Mouse (Mus musculus) CH12.LX (cell line): ENCODE measurements around the gene Gimap7. TPM values are rescaled to one million over a fixed set of nuclear protein-coding genes. Genes with fewer than 3 reads are reported as not detected.
A peak's percentile ranks its signal among the peaks of the same experiment; 100 is the strongest.

Experiments
- DNase-seq: peaks from one replicate; pipeline ENCODE4 v3.0.0-alpha.2; 2013; ENCODE audit errors: extremely low read depth
- H3K27ac ChIP-seq: 2 replicates; pipeline ENCODE4 v1.5.1; 2012; ENCODE audit warnings: low read depth, mild to moderate bottlenecking, control low read depth, moderate library complexity; ENCODE audit not compliant: insufficient read depth
- H3K27me3 ChIP-seq: replicated peaks from 2 replicates; pipeline ENCODE3; 2012; ENCODE audit warnings: inconsistent platforms
- H3K36me3 ChIP-seq, 2 experiments: replicated peaks in 1 of 2; 2 replicates each; pipeline versions ENCODE3 to v1.6.1; 2012; ENCODE audit warnings: inconsistent platforms in 1 of 2, low read length in 1 of 2, mild to moderate bottlenecking in 1 of 2, mixed read lengths in 1 of 2, moderate library complexity in 1 of 2; ENCODE audit not compliant: control insufficient read depth in 1 of 2, insufficient read depth in 1 of 2
- H3K4me1 ChIP-seq, 2 experiments: 2 replicates each; pipeline ENCODE4 v1.6.1; 2012; ENCODE audit warnings: inconsistent platforms in 1 of 2, moderate library complexity in 1 of 2; ENCODE audit not compliant: insufficient read depth in 2 of 2, control insufficient read depth in 1 of 2
- H3K4me2 ChIP-seq: 2 replicates; pipeline ENCODE4 v1.6.1; 2012; ENCODE audit warnings: low read depth, mild to moderate bottlenecking, control low read depth; ENCODE audit not compliant: poor library complexity, insufficient read depth, severe bottlenecking
- H3K4me3 ChIP-seq, 3 experiments: fragments of 150-350 bp in 1 of 3; sonication (generic) in 1 of 3; replicated peaks in 1 of 3; 2 replicates each; pipeline versions ENCODE3 to v1.5.1; 2011 to 2012; ENCODE audit warnings: low read depth in 2 of 3, low read length in 2 of 3, mild to moderate bottlenecking in 2 of 3, moderate library complexity in 2 of 3, control low read depth in 1 of 3, improper control_type of control experiment in 1 of 3, inconsistent platforms in 1 of 3, mixed read lengths in 1 of 3; ENCODE audit not compliant: poor library complexity in 1 of 3
- H3K79me2 ChIP-seq: replicated peaks from 2 replicates; pipeline ENCODE4 v1.6.1; 2012; ENCODE audit warnings: mild to moderate bottlenecking, moderate library complexity; ENCODE audit not compliant: control insufficient read depth, poor library complexity, insufficient read depth, severe bottlenecking; ENCODE audit errors: extremely low read depth
- H3K9ac ChIP-seq: 2 replicates; pipeline ENCODE4 v1.6.1; 2012; ENCODE audit warnings: low read depth, mild to moderate bottlenecking, control low read depth, moderate library complexity; ENCODE audit not compliant: insufficient read depth
- H3K9me3 ChIP-seq: replicated peaks from 2 replicates; pipeline ENCODE3; 2012; ENCODE audit warnings: low read length, inconsistent platforms, mixed read lengths
- BHLHE40 ChIP-seq: IDR thresholded peaks from 2 replicates; pipeline ENCODE4 v1.6.1; 2011; ENCODE audit warnings: mild to moderate bottlenecking, low read depth, low read length, improper control_type of control experiment
- CHD1 ChIP-seq: IDR thresholded peaks from 2 replicates; pipeline ENCODE4 v1.6.1; 2012; ENCODE audit warnings: low read depth, low read length, improper control_type of control experiment, inconsistent platforms
- E2F4 ChIP-seq: IDR thresholded peaks from 2 replicates; pipeline ENCODE4 v1.6.1; 2011; ENCODE audit warnings: low read depth, low read length, improper control_type of control experiment; ENCODE audit not compliant: insufficient replicate concordance
- ELF1 ChIP-seq: IDR thresholded peaks from 2 replicates; pipeline ENCODE4 v1.6.1; 2014; ENCODE audit warnings: low read depth, mild to moderate bottlenecking, inconsistent platforms, low read length, improper control_type of control experiment
- ETS1 ChIP-seq: conservative IDR thresholded peaks from 2 replicates; pipeline ENCODE4 v1.6.1; 2012; ENCODE audit warnings: low read depth, mild to moderate bottlenecking, inconsistent platforms, low read length, improper control_type of control experiment, moderate library complexity
- GABPA ChIP-seq: IDR thresholded peaks from 2 replicates; pipeline ENCODE4 v1.6.1; 2012; ENCODE audit warnings: low read depth, low read length, improper control_type of control experiment, inconsistent platforms; ENCODE audit not compliant: insufficient replicate concordance
- HCFC1 ChIP-seq: IDR thresholded peaks from 2 replicates; pipeline ENCODE4 v1.6.1; 2012; ENCODE audit warnings: low read depth, mild to moderate bottlenecking, inconsistent platforms, low read length, improper control_type of control experiment
- IRF4 ChIP-seq: IDR thresholded peaks from 2 replicates; pipeline ENCODE4 v1.6.1; 2014; ENCODE audit warnings: low read depth, mild to moderate bottlenecking, inconsistent platforms, low read length, improper control_type of control experiment
- JUND ChIP-seq: conservative IDR thresholded peaks from 2 replicates; pipeline ENCODE4 v1.6.1; 2011; ENCODE audit warnings: low read depth, low read length, improper control_type of control experiment
- MAZ ChIP-seq: IDR thresholded peaks from 2 replicates; pipeline ENCODE4 v1.6.1; 2012; ENCODE audit warnings: low read depth, mild to moderate bottlenecking, inconsistent platforms, low read length, improper control_type of control experiment, moderate library complexity
- MXI1 ChIP-seq: IDR thresholded peaks from 2 replicates; pipeline ENCODE4 v1.6.1; 2011; ENCODE audit warnings: mild to moderate bottlenecking, low read depth, low read length, improper control_type of control experiment
- MYC ChIP-seq: IDR thresholded peaks from 2 replicates; pipeline ENCODE4 v1.6.1; 2011; ENCODE audit warnings: low read depth, mild to moderate bottlenecking, improper control_type of control experiment, low read length
- NELFE ChIP-seq: IDR thresholded peaks from 2 replicates; pipeline ENCODE4 v1.6.1; 2011; ENCODE audit warnings: low read depth, low read length, improper control_type of control experiment
- PAX5 ChIP-seq: IDR thresholded peaks from 2 replicates; pipeline ENCODE4 v1.6.1; 2012; ENCODE audit warnings: low read length, inconsistent platforms, mixed read lengths
- POLR2A ChIP-seq: IDR thresholded peaks from 2 replicates; pipeline ENCODE4 v1.6.1; 2011; ENCODE audit warnings: low read depth, mild to moderate bottlenecking, improper control_type of control experiment, low read length
- POLR2AphosphoS2 ChIP-seq: IDR thresholded peaks from 2 replicates; pipeline ENCODE4 v1.6.1; 2011; ENCODE audit warnings: low read depth, low read length, improper control_type of control experiment
- RCOR1 ChIP-seq: conservative IDR thresholded peaks from 2 replicates; pipeline ENCODE4 v1.6.1; 2012; ENCODE audit warnings: low read depth, mild to moderate bottlenecking, inconsistent platforms, low read length, improper control_type of control experiment
- SIN3A ChIP-seq: IDR thresholded peaks from 2 replicates; pipeline ENCODE4 v1.6.1; 2012; ENCODE audit warnings: low read length, improper control_type of control experiment, inconsistent platforms
- SMC3 ChIP-seq: IDR thresholded peaks from 2 replicates; pipeline ENCODE4 v1.6.1; 2011; ENCODE audit warnings: low read depth, low read length, improper control_type of control experiment
- TBP ChIP-seq: conservative IDR thresholded peaks from 2 replicates; pipeline ENCODE4 v1.6.1; 2011; ENCODE audit warnings: low read depth, low read length, improper control_type of control experiment
- TCF12 ChIP-seq: IDR thresholded peaks from 2 replicates; pipeline ENCODE4 v1.6.1; 2014; ENCODE audit warnings: low read depth, mild to moderate bottlenecking, inconsistent platforms, low read length, improper control_type of control experiment
- USF2 ChIP-seq: conservative IDR thresholded peaks from 2 replicates; pipeline ENCODE4 v1.6.1; 2011; ENCODE audit warnings: low read depth, low read length, improper control_type of control experiment
- ZC3H11A ChIP-seq: IDR thresholded peaks from 2 replicates; pipeline ENCODE4 v1.6.1; 2012; ENCODE audit warnings: low read depth, mild to moderate bottlenecking, inconsistent platforms, low read length, improper control_type of control experiment
- ZKSCAN1 ChIP-seq: IDR thresholded peaks from 2 replicates; pipeline ENCODE4 v1.6.1; 2012; ENCODE audit warnings: low read depth, inconsistent platforms, low read length, improper control_type of control experiment, borderline replicate concordance
- ZNF384 ChIP-seq: IDR thresholded peaks from 2 replicates; pipeline ENCODE4 v1.6.1; 2012; ENCODE audit warnings: low read depth, low read length, improper control_type of control experiment, inconsistent platforms
- dilution Hi-C: fragments of 300-500 bp; cut with MboI; formaldehyde crosslinking; loops from 2 replicates; pipeline ENCODE4 v1.14.3; 2020; ENCODE audit warnings: low sequenced_read_pairs; ENCODE audit not compliant: extremely low pct_unique_long_range_greater_than_20kb, extremely low pct_ligation_motif_present
- in situ Hi-C: fragments of 300-500 bp; cut with MboI; formaldehyde crosslinking; loops from 3 replicates; pipeline ENCODE4 v1.14.3; 2019; ENCODE audit warnings: low sequenced_read_pairs, low pct_ligation_motif_present, low pct_unique_long_range_greater_than_20kb, mixed read lengths
- polyA plus RNA-seq: library from polyadenylated mRNA; unstranded; fragments of >175 nt; gene quantifications from 2 replicates; pipeline ENCODE4 v1.2.1, GENCODE M21; 2012; ENCODE audit warnings: low read depth; ENCODE audit not compliant: insufficient read length
- total RNA-seq, 2 experiments: library from RNA; depleted of rRNA; stranded (reverse); fragments of 300-350 nt in 1 of 2; fragments of >200 nt in 1 of 2; gene quantifications; 2 replicates each; pipeline ENCODE4 v1.2.3; 2012 to 2014

Gene Gimap7
- total and polyA plus RNA-seq, 3 experiments = 4.2 to 14.5 (median 7.0) TPM

GRCm38 (mm10) chr6:48669446-48669969 is 48.9 kb upstream of the Gimap7 start:
- H3K27ac ChIP-seq = no peak overlapping the region
- H3K4me3 ChIP-seq = no peak overlapping the region
- H3K27me3 ChIP-seq = no peaks in the 10 kb centered on the region
- TF ChIP-seq JUND = no peak
- no peak for TF ChIP-seq BHLHE40
- TF ChIP-seq USF2 = no peak
- no peak for TF ChIP-seq MXI1
- TF ChIP-seq ZKSCAN1 = no peak
- no peak for TF ChIP-seq CHD1
- TF ChIP-seq NELFE = no peak
- no peak for TF ChIP-seq PAX5
- TF ChIP-seq SIN3A = no peak
- no peak for TF ChIP-seq IRF4
- TF ChIP-seq RCOR1 = no peak
- TF ChIP-seq TCF12 = no peak
- TF ChIP-seq GABPA = no peak
- TF ChIP-seq ZC3H11A = no peak
- TF ChIP-seq POLR2AphosphoS2 = no peak
- TF ChIP-seq SMC3 = no peak
- no peak for TF ChIP-seq MAZ
- no peak for TF ChIP-seq MYC
- no peak for TF ChIP-seq ELF1
- peaks cover 4% of the 10 kb centered on the region for H3K9me3 ChIP-seq
- peaks cover 16 to 76% of the 10 kb centered on the region in 2 experiments for H3K4me1 ChIP-seq
- no peak overlapping the region for H3K4me2 ChIP-seq
- dilution Hi-C loops = no loop called here
- H3K79me2 ChIP-seq = no peaks in the 10 kb centered on the region
- DNase-seq = no peak
- H3K36me3 ChIP-seq = peaks cover 0 to 7% of the 10 kb centered on the region in 2 experiments
- H3K9ac ChIP-seq = no peak overlapping the region
- in situ Hi-C loops = no loop called here

- Histone ChIP-seq H3K79me2 (peaks cover 20% of the 10 kb centered on the region), H3K27ac (peak overlapping the region; percentile 97), H3K27me3 (no peaks in the 10 kb centered on the region), H3K9me3 (peaks cover 4% of the 10 kb centered on the region), H3K36me3 (peaks cover 0 to 6% of the 10 kb centered on the region in 2 experiments), H3K4me2 (peak overlapping the region; percentile 66), H3K9ac (peak overlapping the region; percentile 78), H3K4me1 (peaks cover 13 to 50% of the 10 kb centered on the region in 2 experiments), H3K4me3 (peak overlapping the region; percentile 20 to 34 (median 28))
- in situ Hi-C loops = no loop called here
- DNase-seq = no peak
- dilution Hi-C loops = no loop called here
- no peak for TF ChIP-seq SMC3
- TF ChIP-seq POLR2A = peak; percentile 49
- TF ChIP-seq MYC = 0 out of 2 replicates have a peak, but pooled peaks have one; percentile 20
- TF ChIP-seq RCOR1 = no peak
- no peak for TF ChIP-seq E2F4
- peak; percentile 11; the same call in 1 of the 2 replicates for TF ChIP-seq SIN3A
- 0 out of 2 replicates have a peak, but pooled peaks have one; percentile 41 for TF ChIP-seq NELFE
- peak; percentile 74; the same call in 1 of the 2 replicates for TF ChIP-seq TBP
- TF ChIP-seq HCFC1 = peak; percentile 36
- TF ChIP-seq ZNF384 = peak; percentile 97
- peak; percentile 38; the same call in 1 of the 2 replicates for TF ChIP-seq ETS1
These were observed 43.9 kb upstream of the Gimap7 start for GRCm38 (mm10) chr6:48674291-48675058.
